Mouse (Mus musculus): ENCODE measurements around the gene 2310007B03Rik. TPM values are rescaled to one million over a fixed set of nuclear protein-coding genes. Genes with fewer than 3 reads are reported as not detected.

The 2310007B03Rik gene
- polyA plus RNA-seq, 1 experiment = 7.9 TPM

- WGBS = 90% methylated on average over 11 of the region's 11 CpGs
- TF ChIP-seq POLR2A (IDR thresholded peaks at IDR 0.05; ENCODE audit: low read depth, low read length) (no peak), CTCF (conservative IDR thresholded peaks at IDR 0.05; ENCODE audit: insufficient read depth, insufficient read length, low read depth, low read length) (no peak)
- H3K27me3 ChIP-seq (replicated peaks; ENCODE audit: control insufficient read depth, insufficient read depth, low read length) = no peaks in the 10 kb centered on the region
- no peaks in the 10 kb centered on the region for H3K36me3 ChIP-seq (ENCODE audit: control insufficient read depth, insufficient read depth, low read length)
- no peak for DNase-seq
- no peaks in the 10 kb centered on the region for H3K4me1 ChIP-seq (ENCODE audit: control insufficient read depth, insufficient read depth, low read length)
- H3K4me3 ChIP-seq (ENCODE audit: insufficient read depth, low read depth, low read length) = no peak overlapping the region
- H3K27ac ChIP-seq (ENCODE audit: insufficient read depth, low read depth, low read length) = no peak overlapping the region
These were observed 37.4 kb downstream of the 2310007B03Rik start for GRCm38 (mm10) chr1:93123179-93123854.

- no peak for TF ChIP-seq CTCF (conservative IDR thresholded peaks at IDR 0.05; ENCODE audit: insufficient read depth, insufficient read length, low read depth, low read length)
- no peak for TF ChIP-seq POLR2A (IDR thresholded peaks at IDR 0.05; ENCODE audit: low read depth, low read length)
- 27% methylated on average over 4 of the region's 4 CpGs for WGBS
- H3K27ac ChIP-seq (ENCODE audit: insufficient read depth, low read depth, low read length) = no peak overlapping the region
- no peaks in the 10 kb centered on the region for H3K36me3 ChIP-seq (ENCODE audit: control insufficient read depth, insufficient read depth, low read length)
- H3K27me3 ChIP-seq (replicated peaks; ENCODE audit: control insufficient read depth, insufficient read depth, low read length) = no peaks in the 10 kb centered on the region; the same call in none of the 2 replicates
- peak; percentile 21 for DNase-seq
- H3K4me3 ChIP-seq (ENCODE audit: insufficient read depth, low read depth, low read length) = no peak overlapping the region
- H3K4me1 ChIP-seq (ENCODE audit: control insufficient read depth, insufficient read depth, low read length) = no peaks in the 10 kb centered on the region
These were observed 41.9 kb downstream of the 2310007B03Rik start for GRCm38 (mm10) chr1:93118816-93119215.

DNA sequence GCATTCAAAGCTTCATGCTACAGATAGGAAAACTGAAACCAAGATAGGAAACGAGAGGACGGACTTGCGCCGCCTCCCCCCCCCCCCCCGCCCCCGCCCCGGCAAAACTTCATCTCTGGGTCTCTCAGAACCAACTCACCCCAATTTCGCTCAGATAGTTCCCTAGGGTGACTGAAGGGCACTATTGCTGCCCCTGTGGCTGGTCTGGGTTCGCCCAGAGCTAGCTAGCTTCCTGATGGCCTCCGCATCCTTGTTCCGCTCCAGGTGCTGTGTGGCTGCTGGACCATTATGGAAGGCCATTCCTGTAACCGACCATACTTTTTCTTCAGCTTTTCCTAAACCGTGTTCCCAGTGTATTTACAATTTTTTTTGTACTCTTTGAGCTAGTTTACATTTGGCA is 45.3 kb downstream of the 2310007B03Rik start:
- Histone ChIP-seq H3K27ac (ENCODE audit: insufficient read depth, low read depth, low read length) (no peak overlapping the region), H3K27me3 (replicated peaks; ENCODE audit: control insufficient read depth, insufficient read depth, low read length) (no peaks in the 10 kb centered on the region; the same call in none of the 2 replicates), H3K36me3 (ENCODE audit: control insufficient read depth, insufficient read depth, low read length) (no peaks in the 10 kb centered on the region), H3K4me3 (ENCODE audit: insufficient read depth, low read depth, low read length) (no peak overlapping the region), H3K4me1 (ENCODE audit: control insufficient read depth, insufficient read depth, low read length) (no peaks in the 10 kb centered on the region)
- DNase-seq = no peak
- 18% methylated on average over 13 of the region's 13 CpGs for WGBS
- TF ChIP-seq POLR2A (IDR thresholded peaks at IDR 0.05; ENCODE audit: low read depth, low read length) = no peak

DNA sequence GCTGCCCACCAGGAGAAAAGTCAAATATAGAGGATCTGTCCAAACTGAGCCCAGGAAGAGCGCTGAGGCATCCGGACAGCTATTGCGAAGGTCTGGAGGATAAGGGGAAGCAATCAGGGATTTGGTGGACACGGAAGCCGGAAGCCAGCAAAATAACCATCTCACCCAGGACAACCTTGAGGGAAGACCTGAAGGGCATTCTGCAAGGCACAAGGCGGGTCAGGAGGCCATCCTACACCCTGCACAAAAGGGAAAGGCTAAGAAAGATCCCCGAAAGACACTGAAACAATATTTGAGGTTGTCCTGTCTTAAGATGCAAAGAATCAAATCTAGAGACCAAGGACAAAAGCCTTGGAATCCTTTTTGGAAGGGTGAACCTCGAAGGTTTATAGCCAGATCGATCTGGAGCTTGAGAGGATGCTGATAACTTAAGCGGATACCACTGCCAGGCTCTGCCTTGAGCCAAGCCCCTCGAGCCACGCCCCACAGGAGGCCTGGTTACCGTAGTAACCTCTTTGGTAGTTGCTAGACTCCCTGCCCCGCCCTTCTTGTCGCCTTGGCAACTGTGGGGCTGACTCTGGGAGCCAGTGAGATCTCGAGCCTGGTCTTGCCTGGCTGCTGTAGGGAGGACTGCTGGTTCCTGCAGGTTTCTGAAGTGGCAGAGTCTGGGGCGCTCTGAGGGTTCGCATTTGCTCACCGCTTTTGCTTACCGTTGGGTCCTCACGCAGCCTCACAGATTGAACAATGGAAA is 45.9 kb downstream of the 2310007B03Rik start:
- peak; percentile 65 for DNase-seq
- H3K4me3 ChIP-seq (ENCODE audit: insufficient read depth, low read depth, low read length) = no peak overlapping the region

DNA sequence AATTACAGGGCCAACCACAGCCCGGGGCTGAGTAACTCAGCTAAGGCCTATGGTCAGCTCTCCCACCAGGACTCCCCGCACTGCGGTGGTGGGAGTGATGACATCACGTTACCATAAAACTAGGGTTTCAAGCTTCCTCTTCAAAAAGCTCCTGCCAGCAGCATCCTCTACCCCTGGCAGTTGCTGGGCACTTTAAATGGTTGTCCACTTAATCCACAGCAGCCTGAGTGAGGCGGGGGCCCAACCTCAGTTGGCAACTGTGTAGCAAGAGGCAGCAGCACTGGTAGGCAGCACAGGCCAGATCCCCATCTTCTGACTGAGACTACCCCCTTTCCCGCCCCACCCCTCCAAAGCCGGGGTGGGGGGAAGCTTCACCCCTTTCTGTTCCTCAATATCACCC is 58.0 kb downstream of the 2310007B03Rik start:
- peaks cover 2% of the 10 kb centered on the region; the same call in 1 of the 2 replicates for H3K27me3 ChIP-seq (replicated peaks; ENCODE audit: control insufficient read depth, insufficient read depth, low read length)
- no peak for DNase-seq
- H3K4me1 ChIP-seq (ENCODE audit: control insufficient read depth, insufficient read depth, low read length) = peaks cover 4% of the 10 kb centered on the region; the same call in 1 of the 2 replicates
- 63% methylated on average over 7 of the region's 7 CpGs for WGBS
- no peak overlapping the region for H3K4me3 ChIP-seq (ENCODE audit: insufficient read depth, low read depth, low read length)
- H3K27ac ChIP-seq (ENCODE audit: insufficient read depth, low read depth, low read length) = no peak overlapping the region
- H3K36me3 ChIP-seq (ENCODE audit: control insufficient read depth, insufficient read depth, low read length) = no peaks in the 10 kb centered on the region
- TF ChIP-seq CTCF (conservative IDR thresholded peaks at IDR 0.05; ENCODE audit: insufficient read depth, insufficient read length, low read depth, low read length) = no peak
- TF ChIP-seq POLR2A (IDR thresholded peaks at IDR 0.05; ENCODE audit: low read depth, low read length) = no peak

More for the DNA sequence above, 45.9 kb downstream of the 2310007B03Rik start:
- Histone ChIP-seq H3K27me3 (replicated peaks; ENCODE audit: control insufficient read depth, insufficient read depth, low read length) (no peaks in the 10 kb centered on the region; the same call in none of the 2 replicates), H3K4me1 (ENCODE audit: control insufficient read depth, insufficient read depth, low read length) (no peaks in the 10 kb centered on the region), H3K27ac (ENCODE audit: insufficient read depth, low read depth, low read length) (no peak overlapping the region), H3K36me3 (ENCODE audit: control insufficient read depth, insufficient read depth, low read length) (no peaks in the 10 kb centered on the region)
- WGBS = 28% methylated on average over 21 of the region's 21 CpGs
- TF ChIP-seq CTCF (conservative IDR thresholded peaks at IDR 0.05; ENCODE audit: insufficient read depth, insufficient read length, low read depth, low read length) (no peak), POLR2A (IDR thresholded peaks at IDR 0.05; ENCODE audit: low read depth, low read length) (no peak)

- WGBS = under 1% methylated on average over 39 of the region's 39 CpGs
- H3K36me3 ChIP-seq (ENCODE audit: control insufficient read depth, insufficient read depth, low read length) = no peaks in the 10 kb centered on the region
- DNase-seq = no peak
These were observed 59.1 kb downstream of the 2310007B03Rik start, which contains the start of gene Kif1a for GRCm38 (mm10) chr1:93101571-93102061. Gene Kif1a (minus strand): TSS chr1:93101951.

More at GRCm38 (mm10) chr1:93101571-93102061, 59.1 kb downstream of the 2310007B03Rik start, which contains the start of gene Kif1a:
- Histone ChIP-seq H3K4me3 (ENCODE audit: insufficient read depth, low read depth, low read length) (peak within 1 kb of the TSS; percentile 43; the same call in 1 of the 2 replicates), H3K27me3 (replicated peaks; ENCODE audit: control insufficient read depth, insufficient read depth, low read length) (peaks cover 2% of the 10 kb centered on the region; the same call in 1 of the 2 replicates), H3K4me1 (ENCODE audit: control insufficient read depth, insufficient read depth, low read length) (peaks cover 4% of the 10 kb centered on the region; the same call in 1 of the 2 replicates), H3K27ac (ENCODE audit: insufficient read depth, low read depth, low read length) (no peak within 1 kb of the TSS)
- TF ChIP-seq CTCF (conservative IDR thresholded peaks at IDR 0.05; ENCODE audit: insufficient read depth, insufficient read length, low read depth, low read length) (no peak), POLR2A (IDR thresholded peaks at IDR 0.05; ENCODE audit: low read depth, low read length) (no peak)

Other genes with a start within 250 kb of the 2310007B03Rik start
- 38.9 and 46.2 TPM in 2 replicates for gene Capn10, start 226.6 kb downstream of the 2310007B03Rik start, polyA plus RNA-seq (2012; rRNA removed)
- 1.3 and 1.9 TPM in 2 replicates for gene Gpr35, start 210.1 kb downstream of the 2310007B03Rik start, polyA plus RNA-seq (2012; rRNA removed)
- not detected in 2 replicates for gene Aqp12, start 154.6 kb downstream of the 2310007B03Rik start, polyA plus RNA-seq (2012; rRNA removed)
- 1.3 and 1.4 TPM in 2 replicates for gene Kif1a, start 59.0 kb downstream of the 2310007B03Rik start, polyA plus RNA-seq (2012; rRNA removed)
- 0.08 TPM in 1 of 2 replicates, not detected in the other for gene Agxt, start 25.7 kb downstream of the 2310007B03Rik start, polyA plus RNA-seq (2012; rRNA removed)
- 0.03 and 0.04 TPM in 2 replicates for gene Crocc2, start 7.8 kb upstream of the 2310007B03Rik start, polyA plus RNA-seq (2012; rRNA removed)
- gene Sned1, start 74.9 kb upstream of the 2310007B03Rik start, polyA plus RNA-seq (2012; rRNA removed) = 8.8 and 10.0 TPM in 2 replicates
- 12.7 and 16.0 TPM in 2 replicates for gene Mterf4, start 145.0 kb upstream of the 2310007B03Rik start, polyA plus RNA-seq (2012; rRNA removed)
- gene Ppp1r7, start 181.9 kb upstream of the 2310007B03Rik start, polyA plus RNA-seq (2012; rRNA removed) = 4.0 and 4.5 TPM in 2 replicates
- 0.95 and 1.2 TPM in 2 replicates for gene Pask, start 182.5 kb upstream of the 2310007B03Rik start, polyA plus RNA-seq (2012; rRNA removed)
- gene Ano7, start 213.0 kb upstream of the 2310007B03Rik start, polyA plus RNA-seq (2012; rRNA removed) = 0.04 and 0.05 TPM in 2 replicates

All from kidney, adult 2 months (tissue).